Mouse (Mus musculus) kidney, postnatal 0 days (tissue): Measurements from ENCODE around the gene Gm11985. TPM values are rescaled to one million over a fixed set of nuclear protein-coding genes. Genes with fewer than 3 reads are reported as not detected.
A peak's percentile ranks its signal among the peaks of the same experiment; 100 is the strongest.

Source experiments
- ATAC-seq: fragments of 200-750 bp; cut with Nextera tagmentation; replicated peaks from 2 replicates; pipeline ENCODE4 v1.8.0; 2017; ENCODE audit warnings: low read depth, moderate number of reproducible peaks, moderate TSS enrichment, moderate library complexity; ENCODE audit not compliant: low FRiP score
- DNase-seq: peaks from one replicate; pipeline ENCODE4 v3.0.0-alpha.2; 2016; ENCODE audit warnings: low spot score
- H3K27ac ChIP-seq: fragments of 300-500 bp; sonication (generic); 2 replicates; pipeline ENCODE4 v1.5.1; 2014; ENCODE audit warnings: mild to moderate bottlenecking
- H3K27me3 ChIP-seq: fragments of 300-500 bp; sonication (generic); 2 replicates; pipeline ENCODE4 v1.6.1; 2014; ENCODE audit warnings: low read length, mixed read lengths; ENCODE audit not compliant: insufficient read depth
- H3K36me3 ChIP-seq: fragments of 300-500 bp; sonication (generic); 2 replicates; pipeline ENCODE4 v1.6.1; 2014; ENCODE audit warnings: low read length, mixed read lengths; ENCODE audit not compliant: insufficient read depth
- H3K4me1 ChIP-seq: fragments of 300-500 bp; sonication (generic); replicated peaks from 2 replicates; pipeline ENCODE4 v1.6.1; 2014; ENCODE audit warnings: antibody characterized with exemption, low read length, mixed read lengths; ENCODE audit not compliant: insufficient read depth
- H3K4me2 ChIP-seq: fragments of 300-500 bp; sonication (generic); 2 replicates; pipeline ENCODE4 v1.6.1; 2014; ENCODE audit warnings: mild to moderate bottlenecking, low read length, moderate library complexity, mixed read lengths
- H3K4me3 ChIP-seq: fragments of 300-500 bp; sonication (generic); replicated peaks from 2 replicates; pipeline ENCODE4 v1.5.1; 2014; ENCODE audit warnings: low read depth, low read length
- H3K9ac ChIP-seq: fragments of 300-500 bp; sonication (generic); 2 replicates; pipeline ENCODE4 v1.6.1; 2014; ENCODE audit warnings: low read depth, low read length
- H3K9me3 ChIP-seq: fragments of 300-500 bp; sonication (generic); replicated peaks from 2 replicates; pipeline ENCODE4 v1.6.1; 2016; ENCODE audit warnings: low read length, inconsistent platforms, mixed read lengths
- CTCF ChIP-seq: IDR thresholded peaks from 2 replicates; pipeline ENCODE4 v1.5.1; 2016; ENCODE audit warnings: antibody characterized with exemption, low read depth, mild to moderate bottlenecking, moderate library complexity
- WGBS: fragments of 180-500 bp; shearing (Covaris S2); extraction: QIAGEN DNeasy Blood & Tissue Kit; methylation state at CpG from one replicate; pipeline ENCODE4 v1.1.7; 2014; 5-methylcytosine and 5-hydroxymethylcytosine counted together
- polyA plus RNA-seq: library from polyadenylated mRNA; unstranded; fragments of >200 nt; fragmentation: Nextera tagmentation; extraction: Ambion mirVana; gene quantifications from 2 replicates; pipeline ENCODE4 v1.2.1, GENCODE M21; 2015

Gene Gm11985
- polyA plus RNA-seq, 1 experiment from 2014 or later: not detected

- Histone ChIP-seq H3K27ac (no peak overlapping the region), H3K9me3 (no peaks in the 10 kb centered on the region), H3K4me2 (no peak overlapping the region), H3K9ac (no peak overlapping the region), H3K36me3 (no peaks in the 10 kb centered on the region), H3K4me1 (no peaks in the 10 kb centered on the region), H3K4me3 (no peak overlapping the region), H3K27me3 (no peaks in the 10 kb centered on the region)
- TF ChIP-seq CTCF: no peak
- ATAC-seq: no peak
- WGBS: 51% methylated on average over 4 of the region's 4 CpGs
- DNase-seq: no peak
These were observed 43.1 kb downstream of the Gm11985 start for GRCm38 (mm10) chr11:7145221-7145620.

GRCm38 (mm10) chr11:7144369-7144768 is 44.0 kb downstream of the Gm11985 start:
- WGBS: 90% methylated on average over 11 of the region's 11 CpGs
- no peak for DNase-seq

GRCm38 (mm10) chr11:7142725-7143124 is 45.6 kb downstream of the Gm11985 start:
- Histone ChIP-seq H3K9me3 (no peaks in the 10 kb centered on the region), H3K4me2 (no peak overlapping the region), H3K36me3 (no peaks in the 10 kb centered on the region), H3K9ac (no peak overlapping the region), H3K4me1 (no peaks in the 10 kb centered on the region), H3K27me3 (no peaks in the 10 kb centered on the region), H3K27ac (no peak overlapping the region; the same call in 1 of the 2 replicates), H3K4me3 (no peak overlapping the region)
- ATAC-seq: no peak
- DNase-seq: peak; percentile 87
- WGBS: 39% methylated on average over 3 of the region's 3 CpGs
- TF ChIP-seq CTCF: no peak

More at GRCm38 (mm10) chr11:7144369-7144768, 44.0 kb downstream of the Gm11985 start:
- ATAC-seq: no peak
- no peak overlapping the region for H3K27ac ChIP-seq
- no peak overlapping the region for H3K4me2 ChIP-seq
- TF ChIP-seq CTCF: peak; percentile 71
- H3K4me3 ChIP-seq: no peak overlapping the region
- H3K9me3 ChIP-seq: no peaks in the 10 kb centered on the region
- H3K27me3 ChIP-seq: no peaks in the 10 kb centered on the region
- no peak overlapping the region for H3K9ac ChIP-seq
- no peaks in the 10 kb centered on the region for H3K4me1 ChIP-seq
- H3K36me3 ChIP-seq: no peaks in the 10 kb centered on the region

- Histone ChIP-seq H3K4me2 (no peak overlapping the region), H3K27ac (no peak overlapping the region), H3K9me3 (no peaks in the 10 kb centered on the region), H3K9ac (no peak overlapping the region), H3K4me3 (no peak overlapping the region), H3K36me3 (no peaks in the 10 kb centered on the region), H3K27me3 (no peaks in the 10 kb centered on the region), H3K4me1 (no peaks in the 10 kb centered on the region)
- TF ChIP-seq CTCF: peak; percentile 79
- peak; percentile 72 for DNase-seq
- ATAC-seq: no peak
- 91% methylated on average over 3 of the region's 3 CpGs for WGBS
These were observed 47.9 kb downstream of the Gm11985 start for GRCm38 (mm10) chr11:7140449-7140848.

- Histone ChIP-seq H3K27ac (no peak overlapping the region), H3K27me3 (no peaks in the 10 kb centered on the region), H3K4me3 (no peak overlapping the region), H3K36me3 (no peaks in the 10 kb centered on the region), H3K4me1 (no peaks in the 10 kb centered on the region), H3K9me3 (no peaks in the 10 kb centered on the region), H3K9ac (no peak overlapping the region), H3K4me2 (no peak overlapping the region)
- TF ChIP-seq CTCF: no peak
- no peak for ATAC-seq
- no peak for DNase-seq
- WGBS: 87% methylated on average over 8 of the region's 8 CpGs
These were observed 50.0 kb downstream of the Gm11985 start for GRCm38 (mm10) chr11:7138370-7138769.

- Histone ChIP-seq H3K36me3 (no peaks in the 10 kb centered on the region), H3K4me1 (no peaks in the 10 kb centered on the region), H3K4me2 (no peak overlapping the region), H3K27me3 (no peaks in the 10 kb centered on the region), H3K9ac (no peak overlapping the region), H3K4me3 (no peak overlapping the region), H3K27ac (no peak overlapping the region), H3K9me3 (no peaks in the 10 kb centered on the region)
- DNase-seq (no peak), ATAC-seq (no peak)
- WGBS: 95% methylated on average over 5 of the region's 5 CpGs
- TF ChIP-seq CTCF: no peak
These were observed 52.0 kb downstream of the Gm11985 start for GRCm38 (mm10) chr11:7136246-7136855.

GRCm38 (mm10) chr11:7135763-7136162 is 52.6 kb downstream of the Gm11985 start:
- no peak overlapping the region for H3K4me3 ChIP-seq
- no peaks in the 10 kb centered on the region for H3K4me1 ChIP-seq
- DNase-seq: no peak
- no peaks in the 10 kb centered on the region for H3K36me3 ChIP-seq
- no peak overlapping the region for H3K9ac ChIP-seq
- H3K27me3 ChIP-seq: no peaks in the 10 kb centered on the region
- H3K9me3 ChIP-seq: no peaks in the 10 kb centered on the region
- TF ChIP-seq CTCF: no peak
- H3K4me2 ChIP-seq: no peak overlapping the region
- H3K27ac ChIP-seq: no peak overlapping the region
- no peak for ATAC-seq
- WGBS: 80% methylated on average over 9 of the region's 9 CpGs
